Mouse (Mus musculus) A20 (cell line): ENCODE measurements at regions not wholly inside any gene's neighbourhood (a gene's known extent, or its start where the extent isn't known, plus 50 kb on each side); places are given as distances from the start of the nearest gene placed in this dataset.

Experiments used
- DNase-seq: peaks from one replicate; pipeline ENCODE4 v3.0.0-alpha.2; 2011; ENCODE audit warnings: low read depth, low spot score

GRCm38 (mm10) chr2:128217784-128218467 is 92.1 kb downstream of the Bcl2l11 start:
- DNase-seq = no peak

GRCm38 (mm10) chr2:128218961-128219360 is 93.1 kb downstream of the Bcl2l11 start:
- DNase-seq = no peak

- DNase-seq = no peak
These were observed 95.2 kb downstream of the Bcl2l11 start for GRCm38 (mm10) chr2:128221055-128221454.

GRCm38 (mm10) chr2:128221657-128222056 is 95.8 kb downstream of the Bcl2l11 start:
- peak; percentile 43 for DNase-seq

GRCm38 (mm10) chr2:128226465-128227047 is 100.7 kb downstream of the Bcl2l11 start:
- no peak for DNase-seq

GRCm38 (mm10) chr2:128229730-128230129 is 103.9 kb downstream of the Bcl2l11 start:
- DNase-seq = no peak

GRCm38 (mm10) chr2:128230921-128231320 is 105.1 kb downstream of the Bcl2l11 start:
- DNase-seq = no peak

DNA sequence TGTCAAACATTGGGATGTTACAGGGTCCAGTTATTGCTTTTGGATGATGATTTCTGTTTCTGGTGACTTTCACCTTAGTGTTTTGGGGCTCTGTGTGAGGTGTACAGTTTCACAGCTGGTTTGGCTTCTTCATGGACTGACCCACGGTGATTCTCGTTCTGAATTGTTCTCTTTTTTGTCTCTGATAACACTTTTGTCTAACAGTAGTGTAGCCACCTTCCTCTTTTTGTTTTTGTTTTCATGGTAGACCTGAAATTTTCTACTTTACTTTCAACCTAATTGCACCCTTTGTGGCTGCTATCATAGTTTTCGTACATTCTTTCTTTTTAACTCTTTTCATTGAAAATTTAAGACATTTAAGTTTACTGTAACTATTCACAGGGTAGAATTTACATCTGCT is 105.5 kb downstream of the Bcl2l11 start:
- no peak for DNase-seq

DNA sequence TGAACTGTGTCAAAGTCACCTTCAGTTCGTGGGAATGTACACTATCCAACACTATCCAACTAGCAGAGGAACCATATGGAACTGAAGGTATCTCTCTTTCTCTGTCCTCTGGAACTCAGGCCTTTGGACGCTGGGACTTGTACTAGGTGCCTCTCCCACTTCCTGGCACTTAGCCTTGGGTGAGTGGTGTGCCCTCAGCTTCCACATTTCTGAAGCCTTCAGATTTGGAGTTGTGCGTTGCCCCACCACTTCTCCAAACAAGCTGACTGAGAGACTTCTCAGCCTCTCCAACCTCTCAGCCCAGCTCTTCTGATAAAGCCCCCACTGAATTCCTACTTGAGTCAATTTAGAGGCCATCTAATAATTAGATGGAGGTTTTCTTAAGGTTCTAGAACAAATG is 106.2 kb downstream of the Bcl2l11 start:
- no peak for DNase-seq

DNA sequence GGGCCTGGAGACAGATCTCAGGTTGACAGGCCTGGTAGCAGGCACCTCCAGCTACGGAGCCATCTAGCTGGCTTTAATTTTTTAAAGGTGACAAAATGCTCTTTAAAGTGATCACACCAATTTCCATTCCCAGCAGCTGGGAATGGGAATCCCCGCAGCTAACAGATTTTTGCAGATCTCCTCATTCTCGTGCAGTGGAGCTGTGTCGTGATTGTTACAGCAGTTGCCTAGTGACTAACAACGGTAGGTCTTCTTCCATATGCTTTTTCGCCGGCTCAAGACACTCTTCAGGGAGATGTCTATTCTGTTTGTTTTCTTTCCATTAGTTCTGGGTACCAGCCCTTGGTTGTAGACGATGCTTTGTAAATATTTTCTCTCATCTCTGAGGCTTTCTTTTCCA is 109.3 kb downstream of the Bcl2l11 start:
- DNase-seq = no peak

DNA sequence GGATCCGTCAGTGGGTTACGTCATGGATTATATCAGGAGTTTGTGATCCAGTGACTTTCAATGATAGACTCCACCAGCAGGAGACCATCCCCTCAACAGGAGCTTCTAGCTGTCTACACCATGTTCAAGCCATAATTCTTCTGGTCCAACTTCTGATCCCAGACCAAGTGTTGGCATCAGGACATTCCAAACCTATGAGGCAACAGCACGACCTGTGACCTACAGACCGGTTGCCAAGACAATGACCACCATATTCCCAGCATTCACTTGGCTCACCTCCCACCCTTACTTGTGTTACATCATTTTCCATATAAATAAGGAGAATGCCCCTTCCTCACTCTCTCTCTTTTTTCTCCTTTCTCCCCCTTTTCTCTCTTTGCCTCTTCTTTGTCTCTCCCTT is 113.6 kb downstream of the Bcl2l11 start:
- no peak for DNase-seq

DNA sequence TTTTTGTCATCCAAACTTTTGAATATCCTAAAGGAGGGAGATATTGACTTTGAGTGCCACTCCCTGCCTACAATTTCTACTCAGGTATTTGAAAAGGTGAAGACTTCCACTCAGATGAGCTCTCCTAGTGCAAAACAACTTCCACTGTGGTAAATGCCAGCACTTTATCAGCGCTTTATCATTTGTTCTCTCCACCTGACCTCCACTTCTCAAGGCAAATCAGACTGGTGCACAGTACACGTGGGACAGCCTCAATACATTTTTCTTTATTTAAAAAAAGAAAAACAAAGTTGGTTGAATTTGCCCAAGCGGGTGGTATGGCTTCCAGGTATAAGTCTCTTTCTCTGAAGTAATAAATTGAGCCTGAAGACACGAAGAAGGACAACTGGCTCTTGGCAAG is 114.2 kb downstream of the Bcl2l11 start:
- DNase-seq = no peak

DNA sequence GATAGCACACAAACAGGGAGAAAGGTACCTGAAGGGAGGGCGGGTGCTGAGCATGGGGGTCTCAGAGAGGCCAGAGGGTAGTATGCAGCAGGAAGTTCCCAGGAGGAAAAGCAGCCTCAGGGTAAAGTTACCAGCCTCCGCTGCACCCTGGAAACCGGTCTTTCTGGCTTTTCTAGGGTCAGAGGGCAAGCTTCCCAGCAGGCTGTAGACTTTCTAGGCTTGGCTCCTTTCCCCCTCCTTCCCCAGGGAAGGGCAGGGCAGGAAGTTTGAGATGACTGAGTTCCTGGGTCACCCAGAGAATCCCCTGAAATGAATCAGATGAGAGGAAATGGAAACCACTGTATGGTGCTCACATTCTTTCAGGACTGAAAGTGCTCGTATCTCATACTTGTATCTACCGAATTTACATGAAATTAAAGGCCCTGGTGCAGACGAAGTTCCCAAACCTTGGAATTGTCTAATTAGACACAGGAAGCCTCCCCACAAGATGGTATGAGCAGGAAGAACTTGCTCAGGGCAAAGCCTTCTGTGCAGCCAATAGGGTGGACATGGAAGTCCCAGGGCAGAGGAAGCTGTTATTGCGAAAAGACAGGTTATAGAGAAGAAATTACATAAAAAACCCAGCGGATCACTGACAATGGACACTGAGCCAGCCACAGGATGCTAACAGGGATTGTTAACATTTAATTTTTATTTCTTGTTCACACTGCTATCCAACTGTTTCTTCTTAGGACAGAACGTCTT is 114.9 kb downstream of the Bcl2l11 start:
- DNase-seq = no peak

- no peak for DNase-seq
These were observed 115.4 kb downstream of the Bcl2l11 start for GRCm38 (mm10) chr2:128241280-128241665.

DNA sequence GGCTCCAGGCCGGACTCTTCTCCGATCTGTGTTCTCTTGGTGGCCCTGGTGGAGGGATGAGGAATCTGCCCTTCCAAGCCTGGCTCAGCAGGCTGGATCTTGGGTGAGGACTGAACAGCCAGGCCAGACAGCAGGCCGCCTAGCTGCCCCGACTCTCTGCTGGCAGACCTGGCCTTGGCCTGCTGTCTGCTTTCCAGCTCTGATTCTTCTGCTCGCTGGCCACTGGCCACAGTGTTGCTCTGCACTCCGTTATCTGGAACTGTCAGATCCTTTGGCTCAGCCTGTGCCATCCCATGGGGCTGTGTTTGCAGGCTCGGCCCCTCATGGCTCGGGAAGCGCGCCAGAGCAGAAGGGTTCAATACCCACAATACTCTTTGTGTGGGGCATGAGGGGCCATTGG is 119.7 kb downstream of the Bcl2l11 start:
- DNase-seq = no peak

DNA sequence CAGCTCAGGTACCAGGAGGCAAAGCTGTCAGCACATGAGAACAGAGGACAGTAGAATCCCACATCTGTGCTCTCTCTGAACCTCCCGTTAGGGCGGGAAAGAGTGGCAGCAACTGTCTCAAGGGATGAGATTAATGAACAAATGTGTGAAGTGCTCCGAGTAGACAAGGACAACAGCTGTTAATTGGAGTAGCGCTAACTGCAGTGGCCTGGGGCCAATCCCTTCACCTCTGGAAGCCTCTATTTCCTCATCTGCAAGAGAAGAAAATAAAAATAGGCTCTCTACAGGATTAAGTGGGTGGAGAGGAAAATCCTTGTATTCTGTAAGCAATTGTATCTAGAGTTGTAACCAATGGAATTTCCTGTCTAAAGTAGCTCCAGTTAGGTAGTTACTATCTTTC is 122.1 kb downstream of the Bcl2l11 start:
- DNase-seq = no peak

GRCm38 (mm10) chr2:128249188-128249587 is 123.3 kb downstream of the Bcl2l11 start:
- no peak for DNase-seq

GRCm38 (mm10) chr2:128249607-128250006 is 123.8 kb downstream of the Bcl2l11 start:
- DNase-seq = no peak

DNA sequence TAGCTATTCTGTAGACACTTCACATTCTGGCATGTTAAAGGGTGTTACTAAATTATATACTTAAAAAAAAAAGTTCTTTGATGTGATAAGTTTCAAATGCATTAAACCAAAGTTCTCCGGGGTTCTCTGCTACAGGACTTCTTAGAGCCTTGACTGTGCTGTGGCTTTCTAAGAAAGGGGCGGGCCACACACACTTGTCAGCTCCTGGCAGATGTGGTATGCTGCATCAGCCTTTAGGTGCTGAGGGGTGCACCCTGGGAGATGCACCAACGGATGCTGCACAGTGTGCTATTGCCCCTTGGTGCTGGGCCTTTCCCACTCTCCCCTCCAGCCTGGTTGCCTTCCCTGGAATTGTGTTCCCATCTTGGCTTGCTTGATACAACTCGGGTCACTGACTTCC is 125.0 kb downstream of the Bcl2l11 start:
- DNase-seq = peak; percentile 17

GRCm38 (mm10) chr2:128256651-128257050 is 130.8 kb downstream of the Bcl2l11 start:
- DNase-seq = no peak

DNA sequence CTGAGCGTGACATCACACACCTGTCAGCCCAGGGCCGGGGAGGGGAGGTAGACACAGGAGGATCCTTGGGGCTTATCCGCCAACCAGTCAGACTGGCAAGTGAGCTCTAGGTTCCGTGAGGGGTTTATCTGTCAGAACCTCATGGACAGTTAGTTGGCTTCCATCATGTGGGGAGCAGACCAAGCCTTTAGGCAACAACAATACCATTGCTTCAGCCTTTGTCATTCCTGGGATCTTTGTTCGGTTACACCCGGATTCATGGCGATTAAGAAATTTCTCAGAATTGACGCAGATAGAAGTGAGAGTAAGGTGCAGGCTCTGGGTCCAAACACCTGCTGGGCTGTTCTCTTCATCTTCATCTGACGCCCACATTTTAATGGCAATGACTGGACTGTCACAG is 131.4 kb downstream of the Bcl2l11 start:
- no peak for DNase-seq

DNA sequence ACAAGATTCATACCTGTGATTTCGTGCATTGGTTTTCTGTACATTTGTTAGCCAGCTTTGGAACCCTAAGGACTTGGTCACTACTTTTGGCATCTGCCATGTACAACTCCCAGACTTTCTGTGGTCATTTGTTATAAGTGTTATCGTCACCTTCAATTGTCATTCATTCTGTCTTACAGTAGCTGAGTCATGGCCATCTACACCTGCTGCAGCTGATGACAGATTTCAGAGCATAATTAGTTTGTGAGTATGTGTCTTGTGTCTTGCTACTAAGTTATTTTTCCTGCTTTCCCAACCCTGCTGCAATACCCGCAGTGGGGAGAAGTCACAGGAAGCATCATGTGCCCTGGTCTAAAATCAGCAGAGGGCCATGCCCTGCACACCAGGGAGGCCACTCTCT is 138.0 kb downstream of the Bcl2l11 start:
- DNase-seq = no peak
